In genomic region chr17:24203611-24204534, GRCm38 (mm10) we compare ENCODE assay signal across 9 mouse cellular contexts. TPM values are rescaled to one million over a fixed set of nuclear protein-coding genes. Genes with fewer than 3 reads are reported as not detected.
DNase-seq lines count a peak whose midpoint lies in the region; ATAC-seq lines count a peak whose summit lies in the region.
"Had no signal": no experiment of that assay in that cellular context is flagged by ENCODE, and none has a peak within 500 bp of the region (broad histone marks: within the 10 kb centered on the region; RNA-seq: fewer than 3 reads in every experiment).

No protein-coding gene starts in this region.

- H3K9me3 ChIP-seq in heart, embryonic 16.5 days (replicated peaks; ENCODE audit: control insufficient read depth, low read length) = no peaks in the 10 kb centered on the region
- H3K9me3 ChIP-seq in hindbrain, embryonic 11.5 days (ENCODE audit: control insufficient read depth, low read length) = no peaks in the 10 kb centered on the region
- H3K9me3 ChIP-seq in midbrain, embryonic 13.5 days = no peaks in the 10 kb centered on the region

- H3K4me1 ChIP-seq in heart, embryonic 16.5 days (ENCODE audit: control insufficient read depth, insufficient read depth, low read length) = peaks cover 52% of the 10 kb centered on the region
- peaks cover 18% of the 10 kb centered on the region for H3K4me1 ChIP-seq in hindbrain, embryonic 11.5 days (replicated peaks; ENCODE audit: control insufficient read depth, insufficient read depth, low read length)
- peaks cover 67% of the 10 kb centered on the region for H3K4me1 ChIP-seq in midbrain, embryonic 13.5 days (replicated peaks)

- H3K4me2 ChIP-seq in heart, embryonic 16.5 days (ENCODE audit: low read depth, low read length) = peak overlapping the region; percentile 92
- H3K4me2 ChIP-seq in hindbrain, embryonic 11.5 days (replicated peaks; ENCODE audit: low read depth, low read length) = 0 out of 2 replicates have a peak overlapping the region, but pooled peaks have one; percentile 91
- H3K4me2 ChIP-seq in midbrain, embryonic 13.5 days (replicated peaks) = peak overlapping the region; percentile 80

- ATAC-seq in heart, embryonic 16.5 days (replicated peaks; ENCODE audit: extremely low read depth, insufficient read depth, low FRiP score) = no peak
- ATAC-seq in hindbrain, embryonic 11.5 days (ENCODE audit: low FRiP score) = no peak
- no peak for ATAC-seq in midbrain, embryonic 13.5 days
- no peak for ATAC-seq in megakaryocyte progenitor cell, adult 5-6 weeks (replicated peaks; ENCODE audit: poor library complexity)

- DNase-seq in heart, postnatal 14 days = no peak
- DNase-seq in adrenal gland, postnatal 36 days = peak; percentile 41 to 47
- no peak for DNase-seq in hindbrain, embryonic 11.5 days (ENCODE audit: low spot score)
- DNase-seq in layer of hippocampus, postnatal 10 days (ENCODE audit: low spot score in 2 of 2) = no peak
- DNase-seq in cerebellum, adult 11 months = no peak
- DNase-seq: gastrocnemius, postnatal 36 days had no signal

- no peak overlapping the region for H3K4me3 ChIP-seq in heart, embryonic 16.5 days (ENCODE audit: low read length)
- H3K4me3 ChIP-seq in hindbrain, embryonic 11.5 days (ENCODE audit: low read depth, low read length) = no peak overlapping the region
- peak overlapping the region; percentile 69 for H3K4me3 ChIP-seq in midbrain, embryonic 13.5 days (replicated peaks)

- no peaks in the 10 kb centered on the region for H3K36me3 ChIP-seq in heart, embryonic 16.5 days (ENCODE audit: control insufficient read depth, insufficient read depth)
- H3K36me3 ChIP-seq in hindbrain, embryonic 11.5 days (ENCODE audit: control insufficient read depth, insufficient read depth, low read length) = no peaks in the 10 kb centered on the region
- H3K36me3 ChIP-seq in midbrain, embryonic 13.5 days = no peaks in the 10 kb centered on the region

- H3K27me3 ChIP-seq in heart, embryonic 16.5 days (ENCODE audit: control insufficient read depth, insufficient read depth, low read length) = peaks cover 22% of the 10 kb centered on the region
- peaks cover 19% of the 10 kb centered on the region for H3K27me3 ChIP-seq in hindbrain, embryonic 11.5 days (ENCODE audit: control insufficient read depth, insufficient read depth, low read length)
- H3K27me3 ChIP-seq in midbrain, embryonic 13.5 days = peaks cover 15% of the 10 kb centered on the region

- no peak overlapping the region for H3K27ac ChIP-seq in heart, embryonic 16.5 days (ENCODE audit: low read length)
- no peak overlapping the region for H3K27ac ChIP-seq in hindbrain, embryonic 11.5 days (ENCODE audit: low read depth, low read length)
- no peak overlapping the region for H3K27ac ChIP-seq in midbrain, embryonic 13.5 days

- intact Hi-C loops in heart, postnatal 14 days (cut with DNase I) = no loop called here

- H3K9ac ChIP-seq in heart, embryonic 16.5 days (ENCODE audit: low read length) = no peak overlapping the region
- H3K9ac ChIP-seq in hindbrain, embryonic 11.5 days (ENCODE audit: low read depth, low read length) = no peak overlapping the region
- peak overlapping the region; percentile 86; the same call in 1 of the 2 replicates for H3K9ac ChIP-seq in midbrain, embryonic 13.5 days (replicated peaks)

- 45% methylated on average over 3 of the region's 3 CpGs for WGBS in heart, embryonic 16.5 days
- WGBS in hindbrain, embryonic 11.5 days = 77% methylated on average over 3 of the region's 3 CpGs
- WGBS in midbrain, embryonic 13.5 days = 75% methylated on average over 3 of the region's 3 CpGs

RNA-seq across cellular contexts. Expression of gene Tbc1d24, which starts 1.5 kb away (rescaled TPM):
- 3.7 and 4.3 TPM in 2 replicates for polyA plus RNA-seq in heart, embryonic 16.5 days (2015; fragmentation: Nextera tagmentation; extraction: Ambion mirVana)
- total RNA-seq in heart, postnatal 14 days (2021) = 1 to 10 TPM; 8.7 to 9.3 TPM
- total RNA-seq in adrenal gland, postnatal 36 days (2021) = 10 to 100 TPM; 10.9 to 18.8 TPM
- 6.2 and 6.3 TPM in 2 replicates for polyA plus RNA-seq in hindbrain, embryonic 11.5 days (2014; fragmentation: Nextera tagmentation; extraction: Ambion mirVana)
- 19.2 and 20.4 TPM in 2 replicates for polyA plus RNA-seq in midbrain, embryonic 13.5 days (2015; fragmentation: Nextera tagmentation; extraction: Ambion mirVana)
- 10 to 100 TPM; 77.7 to 87.8 TPM for total RNA-seq in layer of hippocampus, postnatal 10 days (2021)
- 3.6 and 6.4 TPM in 2 replicates for total RNA-seq in megakaryocyte progenitor cell, adult 5-6 weeks (2015)
- 6.4 and 6.6 TPM in 2 replicates for total RNA-seq in megakaryocyte progenitor cell, adult 5-6 weeks (2017)

RNA-seq across cellular contexts. Expression of gene Ntn3, which starts 5.5 kb away (rescaled TPM):
- 1.3 and 1.6 TPM in 2 replicates for polyA plus RNA-seq in heart, embryonic 16.5 days (2015; fragmentation: Nextera tagmentation; extraction: Ambion mirVana)
- 1 to 10 TPM in 1 of 2 experiments, under 1 TPM in 1; 0.90 to 1.0 TPM for total RNA-seq in heart, postnatal 14 days (2021)
- total RNA-seq in adrenal gland, postnatal 36 days (2021) = 1 to 10 TPM; 1.5 to 2.9 TPM
- 4.4 and 5.0 TPM in 2 replicates for polyA plus RNA-seq in hindbrain, embryonic 11.5 days (2014; fragmentation: Nextera tagmentation; extraction: Ambion mirVana)
- 3.3 and 4.6 TPM in 2 replicates for polyA plus RNA-seq in midbrain, embryonic 13.5 days (2015; fragmentation: Nextera tagmentation; extraction: Ambion mirVana)
- total RNA-seq in layer of hippocampus, postnatal 10 days (2021) = 10 to 100 TPM; 13.5 to 14.4 TPM
- 0.15 TPM in 1 of 2 replicates, not detected in the other for total RNA-seq in megakaryocyte progenitor cell, adult 5-6 weeks (2015)
- 0.12 and 0.30 TPM in 2 replicates for total RNA-seq in megakaryocyte progenitor cell, adult 5-6 weeks (2017)

RNA-seq across cellular contexts. Expression of gene Tedc2, which starts 16.8 kb away (rescaled TPM):
- 4.2 and 5.7 TPM in 2 replicates for polyA plus RNA-seq in heart, embryonic 16.5 days (2015; fragmentation: Nextera tagmentation; extraction: Ambion mirVana)
- 1 to 10 TPM; 3.0 to 3.2 TPM for total RNA-seq in heart, postnatal 14 days (2021)
- 1 to 10 TPM; 5.7 to 6.4 TPM for total RNA-seq in adrenal gland, postnatal 36 days (2021)
- 16.2 and 17.8 TPM in 2 replicates for polyA plus RNA-seq in hindbrain, embryonic 11.5 days (2014; fragmentation: Nextera tagmentation; extraction: Ambion mirVana)
- polyA plus RNA-seq in midbrain, embryonic 13.5 days (2015; fragmentation: Nextera tagmentation; extraction: Ambion mirVana) = 13.9 and 14.4 TPM in 2 replicates
- total RNA-seq in layer of hippocampus, postnatal 10 days (2021) = 10 to 100 TPM in 1 of 2 experiments, 1 to 10 TPM in 1; 9.1 to 13.0 TPM
- 7.8 and 10.2 TPM in 2 replicates for total RNA-seq in megakaryocyte progenitor cell, adult 5-6 weeks (2015)
- 13.9 and 16.2 TPM in 2 replicates for total RNA-seq in megakaryocyte progenitor cell, adult 5-6 weeks (2017)

RNA-seq across cellular contexts. Expression of gene Atp6v0c, which starts 34.4 kb away (rescaled TPM):
- 522 and 538 TPM in 2 replicates for polyA plus RNA-seq in heart, embryonic 16.5 days (2015; fragmentation: Nextera tagmentation; extraction: Ambion mirVana)
- total RNA-seq in heart, postnatal 14 days (2021) = 100 to 1,000 TPM; 241 to 249 TPM
- 100 to 1,000 TPM; 434 to 448 TPM for total RNA-seq in adrenal gland, postnatal 36 days (2021)
- 499 and 514 TPM in 2 replicates for polyA plus RNA-seq in hindbrain, embryonic 11.5 days (2014; fragmentation: Nextera tagmentation; extraction: Ambion mirVana)
- polyA plus RNA-seq in midbrain, embryonic 13.5 days (2015; fragmentation: Nextera tagmentation; extraction: Ambion mirVana) = 843 and 851 TPM in 2 replicates
- total RNA-seq in layer of hippocampus, postnatal 10 days (2021) = 1,000 to 10,000 TPM; 1,281 to 1,362 TPM
- 405 and 437 TPM in 2 replicates for total RNA-seq in megakaryocyte progenitor cell, adult 5-6 weeks (2015)
- 109 and 145 TPM in 2 replicates for total RNA-seq in megakaryocyte progenitor cell, adult 5-6 weeks (2017)

RNA-seq across cellular contexts. Expression of gene Amdhd2, which starts 40.3 kb away (rescaled TPM):
- 25.2 and 28.0 TPM in 2 replicates for polyA plus RNA-seq in heart, embryonic 16.5 days (2015; fragmentation: Nextera tagmentation; extraction: Ambion mirVana)
- total RNA-seq in heart, postnatal 14 days (2021) = 10 to 100 TPM; 12.2 to 12.7 TPM
- total RNA-seq in adrenal gland, postnatal 36 days (2021) = 10 to 100 TPM; 29.6 to 41.4 TPM
- 31.1 and 33.1 TPM in 2 replicates for polyA plus RNA-seq in hindbrain, embryonic 11.5 days (2014; fragmentation: Nextera tagmentation; extraction: Ambion mirVana)
- 32.9 and 35.6 TPM in 2 replicates for polyA plus RNA-seq in midbrain, embryonic 13.5 days (2015; fragmentation: Nextera tagmentation; extraction: Ambion mirVana)
- total RNA-seq in layer of hippocampus, postnatal 10 days (2021) = 10 to 100 TPM; 33.8 to 40.1 TPM
- total RNA-seq in megakaryocyte progenitor cell, adult 5-6 weeks (2015) = 21.9 and 33.7 TPM in 2 replicates
- total RNA-seq in megakaryocyte progenitor cell, adult 5-6 weeks (2017) = 65.1 and 65.5 TPM in 2 replicates

Comparison
In these comparisons a context has a peak if more than half of its experiments do, and no peak if none do; other contexts are left out.
1. DNase-seq: peak in adrenal gland, postnatal 36 days (2 of 2); none in heart, postnatal 14 days (0 of 2), hindbrain, embryonic 11.5 days (single experiment), layer of hippocampus, postnatal 10 days (0 of 2) and cerebellum, adult 11 months (single experiment).
2. Peak in every context shown above with its lines, with median percentiles within 50 percentile points of each other: H3K4me2 ChIP-seq.